Mouse (Mus musculus): ENCODE data around the gene Rps6kc1.

Rps6kc1 gene

DNA sequence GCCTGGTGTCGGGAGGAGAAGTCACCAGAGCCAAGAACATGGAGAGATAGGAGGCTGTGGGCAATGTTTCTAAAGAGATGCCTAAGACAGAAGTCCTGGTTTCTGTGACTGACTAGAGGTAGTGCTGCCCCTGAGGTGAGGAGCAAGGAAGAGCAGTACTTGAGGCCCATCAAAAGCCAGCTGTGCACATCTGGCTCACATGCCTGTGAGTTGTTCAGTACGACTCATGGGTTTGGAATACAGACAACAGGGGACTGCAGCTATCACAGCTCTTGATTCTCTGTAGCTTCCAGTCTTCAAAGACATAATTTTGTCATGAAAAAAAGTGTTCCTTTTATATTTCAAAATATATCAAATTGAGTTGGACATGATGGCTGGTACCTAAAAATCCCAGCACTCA lies 10.5 kb downstream of the Rps6kc1 start:
- DNase-seq (ENCODE audit: low spot score) = no peak

GRCm38 (mm10) chr1:190898899-190899575 lies 12.5 kb downstream of the Rps6kc1 start:
- peak; percentile 61 for DNase-seq (ENCODE audit: low spot score)

DNA sequence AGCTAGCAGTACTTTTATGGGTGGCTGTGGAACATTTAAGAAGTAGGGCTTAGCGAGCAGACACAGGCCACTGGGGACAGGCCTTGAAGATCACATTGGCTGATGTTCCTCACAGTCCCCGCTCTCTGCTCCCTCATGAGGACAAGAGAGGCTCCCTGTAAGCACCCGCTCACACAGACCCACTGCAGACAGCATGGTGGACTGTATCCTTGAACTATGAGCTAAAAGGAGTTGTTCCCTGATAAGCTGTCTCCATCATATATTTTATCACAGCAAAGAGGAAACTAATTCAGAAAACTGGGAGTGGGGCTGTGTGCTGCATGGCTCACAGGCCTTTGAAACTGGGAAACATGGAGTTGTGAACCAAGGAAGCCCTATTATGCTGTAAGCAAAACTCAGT lies 13.4 kb downstream of the Rps6kc1 start:
- DNase-seq (ENCODE audit: low spot score) = no peak

DNA sequence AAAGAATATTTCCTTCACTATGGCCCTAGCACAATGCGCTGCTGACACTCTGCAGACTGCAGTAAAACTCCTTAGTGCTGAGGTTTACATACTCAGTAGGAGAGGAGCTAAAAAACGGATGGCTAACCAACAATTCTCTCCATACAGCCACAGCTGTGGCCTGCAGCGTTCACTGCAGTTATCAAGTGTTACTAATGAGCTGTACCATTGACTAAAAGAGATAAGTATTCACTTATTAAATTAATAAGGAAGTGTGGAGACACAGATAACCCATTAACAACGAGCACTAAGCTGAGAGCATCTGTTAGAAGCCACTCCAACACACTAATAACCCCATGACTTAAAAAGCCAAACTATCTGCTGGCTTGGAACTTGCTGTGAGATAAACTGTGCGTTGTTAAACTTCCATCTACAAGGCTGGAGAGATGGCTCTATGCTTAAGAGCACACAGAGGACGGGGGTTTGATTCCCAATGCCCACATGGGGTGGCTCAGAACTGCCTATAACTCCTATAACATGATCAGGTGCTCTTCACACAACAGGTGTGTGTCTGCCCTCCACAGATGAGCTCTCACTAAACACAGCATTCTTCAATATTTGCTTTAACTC lies 17.9 kb downstream of the Rps6kc1 start:
- DNase-seq (ENCODE audit: low spot score) = no peak

- DNase-seq (ENCODE audit: low spot score) = no peak
Observed at GRCm38 (mm10) chr1:190888646-190889045, 22.9 kb downstream of the Rps6kc1 start.

DNA sequence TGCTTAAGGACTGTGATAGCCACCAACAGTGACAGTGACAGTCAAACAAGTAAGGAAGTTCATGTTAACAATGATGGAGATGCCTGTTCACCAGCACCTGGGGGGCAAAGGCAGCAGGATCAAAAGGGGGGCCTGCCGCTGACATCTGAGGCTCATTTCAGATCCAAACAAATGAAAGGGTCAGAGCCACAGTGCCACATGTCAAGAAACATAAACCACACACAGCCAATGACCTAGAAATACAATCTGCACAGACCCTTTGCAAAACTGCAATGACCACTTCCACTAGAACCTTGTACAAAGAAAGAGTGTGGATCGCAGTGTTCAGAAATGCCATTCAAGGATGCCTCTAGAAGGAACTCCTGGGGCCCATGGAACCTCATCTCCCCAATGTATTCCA lies 23.5 kb downstream of the Rps6kc1 start:
- no peak for DNase-seq (ENCODE audit: low spot score)

DNA sequence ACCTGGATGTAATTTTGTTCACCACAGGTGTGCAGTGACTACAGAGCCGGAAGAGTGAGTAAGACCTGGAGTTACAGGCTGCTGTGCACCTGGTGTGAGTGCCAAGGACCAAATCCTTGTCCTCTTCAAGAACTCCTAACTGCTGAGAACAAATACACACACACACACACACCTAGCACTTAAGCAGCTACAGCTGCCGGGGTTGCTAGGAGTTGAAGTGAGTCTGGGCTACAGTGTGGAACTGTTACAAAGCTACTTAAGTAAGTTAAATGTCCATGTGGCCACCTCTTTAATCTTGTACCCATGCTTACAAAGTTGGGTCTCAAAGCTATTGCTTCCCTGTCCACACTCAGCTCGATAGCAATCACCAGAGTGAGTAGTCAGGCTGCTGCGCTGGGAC lies 25.6 kb downstream of the Rps6kc1 start:
- DNase-seq (ENCODE audit: low spot score) = no peak

DNA sequence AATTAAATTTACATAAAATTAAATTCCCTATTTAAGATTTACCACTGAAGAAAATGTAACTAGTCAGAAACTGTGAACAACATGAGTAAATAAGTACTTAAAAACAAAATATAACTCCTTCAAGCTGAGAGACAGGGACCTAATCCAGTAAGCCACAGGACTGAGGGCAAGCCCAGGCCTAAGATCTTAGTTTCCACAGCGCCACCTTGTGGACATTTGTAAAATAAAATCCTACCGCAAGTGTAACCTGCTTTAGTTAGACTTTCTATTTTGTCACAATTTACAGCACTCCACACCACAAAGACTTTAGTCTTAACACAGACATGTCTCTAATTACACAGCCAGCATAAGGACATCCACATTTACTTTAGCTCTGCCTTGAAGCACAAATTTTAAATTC lies 30.1 kb downstream of the Rps6kc1 start:
- peak; percentile 54 for DNase-seq (ENCODE audit: low spot score)

- DNase-seq (ENCODE audit: low spot score) = no peak
Observed at GRCm38 (mm10) chr1:190880638-190881037, 30.9 kb downstream of the Rps6kc1 start.

DNA sequence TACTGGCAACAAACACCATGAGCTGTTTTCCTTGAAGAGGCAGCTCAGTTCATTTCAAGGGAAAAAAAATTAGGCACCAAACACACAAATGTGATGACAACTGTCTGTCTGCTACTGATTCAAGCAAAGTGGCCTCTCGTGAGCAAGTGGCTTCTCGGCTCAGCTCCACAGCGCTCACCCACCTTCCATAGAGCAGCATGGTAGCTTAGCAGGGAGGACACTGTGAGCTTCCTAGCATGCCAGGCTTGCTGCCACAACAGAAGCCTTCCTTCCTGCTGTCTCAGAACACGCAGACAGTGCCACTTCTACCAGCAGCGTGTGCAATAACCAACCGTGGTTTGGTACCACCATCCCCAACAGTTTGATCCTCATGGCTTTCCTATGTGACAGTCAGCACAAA lies 35.8 kb downstream of the Rps6kc1 start:
- DNase-seq (ENCODE audit: low spot score) = no peak

DNA sequence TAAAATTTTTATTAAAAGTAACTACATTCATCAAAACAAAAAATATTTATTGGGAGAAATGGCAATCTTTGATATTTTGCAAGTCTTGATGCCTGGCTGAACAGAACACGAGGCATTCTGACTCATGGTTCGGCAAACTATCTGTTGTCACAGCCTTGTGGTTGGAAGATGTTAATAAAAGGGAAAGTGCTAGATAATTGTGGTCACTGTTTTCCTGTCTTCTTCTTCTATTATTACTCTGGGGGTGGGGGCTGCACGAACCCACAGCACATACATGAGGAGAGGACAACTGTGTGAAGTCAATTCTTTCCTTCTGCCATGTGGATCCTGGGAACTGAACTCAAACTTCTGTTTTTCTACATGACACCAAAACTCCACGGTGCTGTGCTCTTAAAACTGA lies 36.5 kb downstream of the Rps6kc1 start:
- DNase-seq (ENCODE audit: low spot score) = no peak

DNA sequence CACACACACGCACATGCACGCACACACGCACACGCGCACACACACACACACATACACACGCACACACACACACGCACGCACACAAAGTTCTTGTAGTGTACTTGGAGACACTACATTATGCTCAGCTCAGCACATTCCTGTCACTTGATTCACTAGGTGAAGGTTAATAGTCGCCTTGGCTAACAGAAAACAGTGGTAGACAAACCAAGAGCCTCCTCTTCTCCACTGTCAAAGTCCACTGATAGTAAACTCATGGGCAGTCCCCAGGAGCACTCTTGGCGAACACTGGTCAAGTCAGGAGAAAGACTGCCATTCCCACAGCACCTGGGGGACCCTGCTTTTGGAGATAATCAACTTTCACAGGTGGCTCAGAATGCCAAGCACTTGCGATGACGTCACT lies 40.5 kb downstream of the Rps6kc1 start:
- no peak for DNase-seq (ENCODE audit: low spot score)

- no peak for DNase-seq (ENCODE audit: low spot score)
Observed at GRCm38 (mm10) chr1:190869996-190870395, 41.6 kb downstream of the Rps6kc1 start.

GRCm38 (mm10) chr1:190868790-190869189 lies 42.8 kb downstream of the Rps6kc1 start:
- DNase-seq (ENCODE audit: low spot score) = no peak

DNA sequence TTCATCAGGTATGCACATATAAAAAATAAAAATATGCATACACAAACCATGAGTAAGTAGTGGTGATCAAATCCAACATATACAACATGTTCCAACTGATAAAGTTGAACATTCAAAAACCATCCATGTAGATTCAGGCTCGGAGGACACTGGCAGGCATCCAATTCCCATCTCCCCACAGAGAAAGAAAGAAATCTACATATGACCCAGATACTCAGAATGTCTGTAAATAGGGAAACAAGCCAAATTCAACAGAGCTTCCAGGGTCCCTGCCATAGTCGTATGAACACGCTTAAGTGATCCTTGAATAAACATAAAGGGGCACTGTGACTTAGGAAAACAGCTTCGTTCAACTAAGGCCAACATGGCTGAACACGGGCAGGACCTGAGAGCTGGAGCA lies 49.9 kb downstream of the Rps6kc1 start:
- no peak for DNase-seq (ENCODE audit: low spot score)

- DNase-seq (ENCODE audit: low spot score) = no peak
Observed at GRCm38 (mm10) chr1:190854465-190854864, 57.1 kb downstream of the Rps6kc1 start.

DNA sequence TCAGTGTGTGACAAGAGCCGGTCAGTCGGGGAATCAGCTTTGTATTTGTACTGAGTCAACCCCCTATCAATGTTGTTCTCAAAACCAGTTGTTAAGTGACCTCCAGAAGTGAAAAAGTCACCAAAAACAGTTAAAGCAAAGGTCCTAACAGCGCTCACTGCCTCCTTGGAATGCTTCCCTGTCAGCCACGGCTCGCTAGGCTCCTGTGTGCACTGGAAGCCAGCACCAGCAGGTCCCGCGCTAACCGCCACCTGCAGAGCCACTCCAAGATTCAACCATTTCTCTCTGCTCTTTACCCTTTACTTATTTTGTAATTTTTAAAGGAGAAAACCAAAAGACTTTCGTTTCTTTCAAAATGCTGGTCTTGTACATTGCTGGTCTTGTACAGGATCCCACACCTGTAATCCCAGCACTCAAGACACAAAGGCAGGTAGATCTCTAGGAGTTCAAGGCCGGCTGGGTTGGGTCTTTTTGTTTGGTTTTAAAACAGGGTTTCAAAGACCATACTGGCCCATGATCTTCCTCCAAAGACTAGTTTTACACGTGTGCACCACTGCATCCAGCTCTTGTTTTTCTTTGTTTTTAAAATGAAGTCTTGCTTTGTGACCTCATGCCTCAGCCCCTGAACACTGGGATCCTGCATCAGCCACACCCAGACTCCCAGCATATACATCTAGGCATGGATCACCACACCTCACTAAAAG lies 62.3 kb downstream of the Rps6kc1 start:
- no peak for DNase-seq (ENCODE audit: low spot score)

DNA sequence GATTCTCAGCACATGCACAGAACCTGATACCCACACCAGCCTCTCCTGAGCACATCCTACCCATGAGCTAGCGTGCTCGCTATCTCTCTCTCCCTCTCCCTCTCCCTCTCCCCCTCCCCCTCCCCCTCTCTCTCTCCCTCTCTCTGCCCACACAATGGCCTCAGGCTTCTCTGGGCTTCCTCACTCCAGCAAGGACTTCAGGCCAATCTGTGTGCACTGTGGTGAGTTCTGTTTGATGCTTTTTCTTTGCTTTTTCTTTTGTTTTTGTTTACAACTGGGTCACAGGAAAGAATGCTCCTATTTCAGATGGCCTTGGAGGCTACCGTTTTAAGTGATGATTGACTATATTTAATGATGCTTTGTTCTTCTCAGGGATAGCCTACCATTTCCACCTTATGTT lies 62.9 kb downstream of the Rps6kc1 start:
- DNase-seq (ENCODE audit: low spot score) = no peak

GRCm38 (mm10) chr1:190846956-190847355 lies 64.6 kb downstream of the Rps6kc1 start:
- DNase-seq (ENCODE audit: low spot score) = no peak

GRCm38 (mm10) chr1:190846074-190846730 lies 65.4 kb downstream of the Rps6kc1 start:
- DNase-seq (ENCODE audit: low spot score) = no peak

- no peak for DNase-seq (ENCODE audit: low spot score)
Observed at GRCm38 (mm10) chr1:190845419-190845818, 66.2 kb downstream of the Rps6kc1 start.

DNA sequence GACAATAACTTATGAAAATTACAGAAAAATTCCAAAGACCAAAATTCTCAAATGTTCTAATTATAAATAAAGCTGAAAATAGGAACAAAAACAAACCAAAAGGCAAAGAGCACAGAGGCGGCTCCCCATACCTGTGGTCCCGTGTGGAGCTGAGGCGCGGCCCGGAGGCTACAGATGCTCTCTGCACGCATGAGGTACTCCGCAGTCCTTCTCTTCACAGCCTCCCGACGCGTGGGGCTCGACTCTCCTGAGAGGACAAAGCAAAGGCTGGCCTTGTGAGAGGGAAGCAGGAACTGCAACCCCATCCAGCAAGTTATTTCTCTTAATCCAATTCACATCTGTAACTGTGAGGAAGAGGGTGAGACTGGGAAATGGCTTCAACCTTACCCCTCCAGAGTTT lies 67.2 kb downstream of the Rps6kc1 start:
- no peak for DNase-seq (ENCODE audit: low spot score)

DNA sequence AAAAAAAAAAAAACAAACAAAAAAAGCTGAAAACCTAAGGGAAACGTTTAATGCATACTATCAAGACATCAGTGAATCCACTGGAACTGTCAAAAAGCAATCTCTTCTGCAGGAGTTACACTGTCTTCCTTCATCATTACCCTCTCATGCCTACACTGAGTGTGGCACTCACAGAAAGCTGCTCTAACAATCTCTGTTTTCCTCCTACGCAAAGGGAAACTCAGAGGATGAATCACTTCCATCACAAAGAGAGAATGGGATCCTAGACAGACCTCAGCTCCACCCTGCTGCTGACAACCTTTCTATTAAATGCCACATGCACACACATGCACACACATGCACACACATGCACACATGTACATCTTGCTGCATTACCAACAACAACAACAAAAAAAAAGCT lies 75.5 kb downstream of the Rps6kc1 start:
- no peak for DNase-seq (ENCODE audit: low spot score)

Measured in urinary bladder, postnatal 14 days (tissue).